Mouse (Mus musculus): ENCODE measurements around the gene Vmn1r80.
"Not testable (repeated sequence)": the region's sequence is repeated elsewhere in the genome, so short reads cannot be mapped to it uniquely, and the experiment has no call there.

Gene Vmn1r80

DNA sequence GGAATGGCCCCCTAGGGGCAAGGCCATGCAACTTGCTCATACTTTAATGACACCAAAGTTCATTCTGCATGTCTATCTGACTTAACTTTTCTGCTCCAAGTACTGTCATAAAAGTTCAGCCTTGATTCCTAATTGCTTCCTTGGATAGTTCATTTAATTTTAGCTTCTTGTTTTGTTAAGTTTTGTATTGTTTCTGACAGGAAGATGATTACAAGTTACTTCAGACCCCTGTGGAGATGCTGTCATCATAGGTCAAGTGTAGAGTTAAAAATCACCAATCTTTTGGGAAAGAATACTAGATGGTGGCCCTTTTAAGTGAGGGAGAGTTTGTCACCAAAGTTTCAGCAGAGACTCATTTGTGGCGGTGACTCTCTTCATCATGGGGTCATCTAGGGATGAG lies at the start of gene Vmn1r80:
Vmn1r80 (plus strand) TSS at position 301 of the 400 bp plus-strand sequence.
- DNase-seq (ENCODE audit: low spot score), result no peak

GRCm38 (mm10) chr7:12149957-12150356 lies 39.1 kb upstream of the Vmn1r80 start, which contains the start of gene Vmn1r78:
TSS of gene Vmn1r78 (plus strand) at chr7:12150257.
- DNase-seq (ENCODE audit: low spot score), result no peak

GRCm38 (mm10) chr7:12156463-12156862 lies 32.6 kb upstream of the Vmn1r80 start:
- not testable (repeated sequence) for DNase-seq (ENCODE audit: low spot score)

DNA sequence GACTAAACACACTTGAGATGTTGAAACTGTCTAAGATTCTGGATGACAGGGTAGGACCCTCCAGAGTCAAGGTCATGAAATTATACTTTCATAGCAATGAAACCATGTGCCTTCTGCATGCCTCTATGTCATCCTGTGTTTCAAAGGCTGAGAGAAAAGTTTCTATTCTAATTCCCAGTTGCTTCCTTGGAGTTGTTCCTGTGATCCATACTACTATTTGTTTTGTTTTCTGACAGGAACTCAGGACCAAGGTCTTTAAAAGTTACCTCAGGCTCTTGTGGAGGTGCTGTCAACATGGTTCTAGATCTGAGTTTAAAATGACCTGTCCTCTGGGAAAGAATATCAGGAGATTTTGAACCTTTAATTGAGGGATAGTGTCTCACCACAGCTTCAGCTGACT lies 18.1 kb upstream of the Vmn1r80 start, which contains the start of gene Vmn1r79:
Vmn1r79 (plus strand) TSS at position 301 of the 400 bp plus-strand sequence.
- not testable (repeated sequence) for DNase-seq (ENCODE audit: low spot score)

- not testable (repeated sequence) for DNase-seq (ENCODE audit: low spot score)
These were observed 16.2 kb upstream of the Vmn1r80 start for GRCm38 (mm10) chr7:12172926-12173325.

DNA sequence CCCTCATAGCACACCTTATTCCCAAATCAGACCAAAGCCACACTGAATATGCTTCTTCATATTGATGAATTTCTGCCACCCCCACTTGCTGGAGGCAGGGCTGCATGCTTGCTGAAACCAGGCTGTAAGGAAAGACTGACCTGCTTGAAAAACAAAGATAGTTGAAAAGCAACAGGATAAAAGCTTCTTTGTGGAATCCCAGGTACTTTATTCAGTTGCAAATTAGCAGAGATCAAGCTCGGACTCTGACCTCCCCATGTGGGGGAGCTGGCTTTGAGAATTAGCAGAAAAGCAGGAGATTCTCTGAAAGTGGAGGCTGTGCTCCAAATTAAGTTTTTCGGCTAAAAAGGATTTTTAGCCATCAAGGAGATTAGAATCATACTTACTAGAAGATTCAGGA lies 15.1 kb downstream of the Vmn1r80 start:
- DNase-seq (ENCODE audit: low spot score), result no peak

Measured in embryo, embryonic 10 days (tissue).